In genomic region chr1:87631584-87631983, GRCm38 (mm10) we compare ENCODE assay signal across 33 mouse cellular contexts. TPM values are rescaled to one million over a fixed set of nuclear protein-coding genes. Genes with fewer than 3 reads are reported as not detected.
A peak's percentile ranks its signal among the peaks of the same experiment; 100 is the strongest.
DNase-seq lines count a peak whose midpoint lies in the region; ATAC-seq lines count a peak whose summit lies in the region.
"Had no signal": no experiment of that assay in that cellular context is flagged by ENCODE, and none has a peak within 500 bp of the region (broad histone marks: within the 10 kb centered on the region; RNA-seq: fewer than 3 reads in every experiment).

No protein-coding gene starts in this region.

- DNase-seq in embryonic facial prominence, embryonic 10.5 days (ENCODE audit: low spot score), result no peak
- DNase-seq in CD4-positive helper T cell, adult 2 months (ENCODE audit: low read depth, low spot score), result peak; percentile 43
- DNase-seq in induced T-regulatory cell, adult 2 months (ENCODE audit: low read depth), result peak; percentile 5
- DNase-seq in cerebellum, adult 11-12 months, result no peak
- no peak for DNase-seq in thymus, adult 18-20 months
- DNase-seq: adrenal gland, postnatal 10 days; cerebellum, adult 11 months; cerebellum, adult 9-11 months; gastrocnemius, postnatal 25 days; heart, adult 18-20 months; heart, postnatal 4 days; kidney, adult 9 months; kidney, postnatal 10 days; lung, adult 2 months; lung, postnatal 10 days; thymus, postnatal 25 days had no signal

- H3K4me3 ChIP-seq in embryonic facial prominence, embryonic 12.5 days, result no peak overlapping the region
- no peak overlapping the region for H3K4me3 ChIP-seq in embryonic facial prominence, embryonic 10.5 days
- no peak overlapping the region for H3K4me3 ChIP-seq in liver, embryonic 16.5 days (ENCODE audit: low read depth, low read length)
- H3K4me3 ChIP-seq: forebrain, embryonic 15.5 days; heart, embryonic 12.5 days; hindbrain, embryonic 13.5 days; limb, embryonic 13.5 days; myocyte; neural tube, embryonic 12.5 days; stomach, embryonic 15.5 days had no signal

- no peaks in the 10 kb centered on the region for H3K27me3 ChIP-seq in embryonic facial prominence, embryonic 12.5 days
- H3K27me3 ChIP-seq in embryonic facial prominence, embryonic 10.5 days (replicated peaks; ENCODE audit: low read depth, poor library complexity, severe bottlenecking), result no peaks in the 10 kb centered on the region
- H3K27me3 ChIP-seq in liver, embryonic 16.5 days (ENCODE audit: control insufficient read depth, insufficient read depth, low read depth, low read length), result no peaks in the 10 kb centered on the region
- H3K27me3 ChIP-seq: forebrain, embryonic 15.5 days; heart, embryonic 12.5 days; hindbrain, embryonic 13.5 days; limb, embryonic 13.5 days; neural tube, embryonic 12.5 days; Patski; stomach, embryonic 15.5 days had no signal

- 0 out of 2 replicates have a peak overlapping the region, but pooled peaks have one; percentile 23 for H3K27ac ChIP-seq in embryonic facial prominence, embryonic 12.5 days
- no peak overlapping the region for H3K27ac ChIP-seq in embryonic facial prominence, embryonic 10.5 days (replicated peaks)
- peak overlapping the region; percentile 33; the same call in 1 of the 2 replicates for H3K27ac ChIP-seq in liver, embryonic 16.5 days (ENCODE audit: low read length)
- H3K27ac ChIP-seq: forebrain, embryonic 15.5 days; hindbrain, embryonic 13.5 days; limb, embryonic 13.5 days; neural tube, embryonic 12.5 days; stomach, embryonic 15.5 days had no signal

- no peaks in the 10 kb centered on the region for H3K9me3 ChIP-seq in embryonic facial prominence, embryonic 12.5 days
- H3K9me3 ChIP-seq in embryonic facial prominence, embryonic 10.5 days, result no peaks in the 10 kb centered on the region
- H3K9me3 ChIP-seq in liver, embryonic 16.5 days (replicated peaks; ENCODE audit: control insufficient read depth, low read length), result no peaks in the 10 kb centered on the region
- H3K9me3 ChIP-seq: forebrain, embryonic 15.5 days; heart, embryonic 12.5 days; hindbrain, embryonic 13.5 days; limb, embryonic 13.5 days; neural tube, embryonic 12.5 days; stomach, embryonic 15.5 days had no signal

- H3K9ac ChIP-seq in embryonic facial prominence, embryonic 12.5 days, result no peak overlapping the region
- H3K9ac ChIP-seq in liver, embryonic 16.5 days (ENCODE audit: low read depth, low read length), result no peak overlapping the region
- H3K9ac ChIP-seq: forebrain, embryonic 15.5 days; heart, embryonic 12.5 days; hindbrain, embryonic 13.5 days; limb, embryonic 13.5 days; neural tube, embryonic 12.5 days; stomach, embryonic 15.5 days had no signal

- no peak for ATAC-seq in embryonic facial prominence, embryonic 12.5 days (ENCODE audit: insufficient number of reproducible peaks, insufficient read depth, low FRiP score, low TSS enrichment)
- 0 out of 2 replicates have a peak, but pooled peaks have one; percentile 18 for ATAC-seq in liver, embryonic 16.5 days (ENCODE audit: low read depth)
- ATAC-seq in granulocyte monocyte progenitor cell, adult 5-6 weeks (replicated peaks; ENCODE audit: poor library complexity, severe bottlenecking), result no peak
- ATAC-seq: CD4-positive, CD25-positive, alpha-beta regulatory T cell, adult 4 months; forebrain, embryonic 15.5 days; intestine, postnatal 0 days; midbrain, embryonic 16.5 days; Patski had no signal

- H3K4me2 ChIP-seq in embryonic facial prominence, embryonic 12.5 days (replicated peaks), result no peak overlapping the region
- H3K4me2 ChIP-seq in liver, embryonic 16.5 days (ENCODE audit: low read depth, low read length), result no peak overlapping the region
- H3K4me2 ChIP-seq: forebrain, embryonic 15.5 days; heart, embryonic 12.5 days; hindbrain, embryonic 13.5 days; limb, embryonic 13.5 days; midbrain, embryonic 11.5 days; neural tube, embryonic 12.5 days; stomach, embryonic 15.5 days had no signal

- no peaks in the 10 kb centered on the region for H3K36me3 ChIP-seq in embryonic facial prominence, embryonic 12.5 days
- no peaks in the 10 kb centered on the region for H3K36me3 ChIP-seq in embryonic facial prominence, embryonic 10.5 days (replicated peaks)
- H3K36me3 ChIP-seq in liver, embryonic 16.5 days (ENCODE audit: control insufficient read depth, insufficient read depth), result no peaks in the 10 kb centered on the region
- H3K36me3 ChIP-seq: forebrain, embryonic 15.5 days; heart, embryonic 12.5 days; hindbrain, embryonic 13.5 days; limb, embryonic 13.5 days; neural tube, embryonic 12.5 days; stomach, embryonic 15.5 days had no signal

- WGBS in embryonic facial prominence, embryonic 12.5 days, result 75% methylated on average over 10 of the region's 10 CpGs
- WGBS in embryonic facial prominence, embryonic 10.5 days, result 86% methylated on average over 10 of the region's 10 CpGs
- 27% methylated on average over 10 of the region's 10 CpGs for WGBS in liver, embryonic 16.5 days (ENCODE audit: insufficient replicate concordance)

- no peaks in the 10 kb centered on the region for H3K4me1 ChIP-seq in embryonic facial prominence, embryonic 12.5 days
- no peaks in the 10 kb centered on the region for H3K4me1 ChIP-seq in embryonic facial prominence, embryonic 10.5 days
- peaks cover 64% of the 10 kb centered on the region for H3K4me1 ChIP-seq in liver, embryonic 16.5 days (ENCODE audit: control insufficient read depth, low read depth, low read length)
- H3K4me1 ChIP-seq: forebrain, embryonic 15.5 days; hindbrain, embryonic 13.5 days; limb, embryonic 13.5 days; neural tube, embryonic 12.5 days; stomach, embryonic 15.5 days had no signal

RNA-seq across cellular contexts. Expression of gene Inpp5d, which starts 11.5 kb away (rescaled TPM):
- polyA plus RNA-seq in embryonic facial prominence, embryonic 12.5 days (2016; fragmentation: Nextera tagmentation; extraction: Ambion mirVana), result 5.5 and 6.1 TPM in 2 replicates
- polyA plus RNA-seq in embryonic facial prominence, embryonic 10.5 days (2016; fragmentation: Nextera tagmentation; extraction: Ambion mirVana), result 4.0 and 5.3 TPM in 2 replicates
- polyA plus RNA-seq in liver, embryonic 16.5 days (2015; fragmentation: Nextera tagmentation; extraction: Ambion mirVana), result 12.6 and 14.2 TPM in 2 replicates
- total RNA-seq in granulocyte monocyte progenitor cell, adult 5-6 weeks (2014; fragmentation: Nextera tagmentation), result 104 and 179 TPM in 2 replicates
- 52.2 and 73.5 TPM in 2 replicates for total RNA-seq in granulocyte monocyte progenitor cell, adult 5-6 weeks (2017)

RNA-seq across cellular contexts. Expression of gene Ngef, which starts 57.9 kb away (rescaled TPM):
- polyA plus RNA-seq in embryonic facial prominence, embryonic 12.5 days (2016; fragmentation: Nextera tagmentation; extraction: Ambion mirVana), result 1.8 and 1.9 TPM in 2 replicates
- 1.7 and 2.5 TPM in 2 replicates for polyA plus RNA-seq in embryonic facial prominence, embryonic 10.5 days (2016; fragmentation: Nextera tagmentation; extraction: Ambion mirVana)
- 8.6 and 10.3 TPM in 2 replicates for polyA plus RNA-seq in liver, embryonic 16.5 days (2015; fragmentation: Nextera tagmentation; extraction: Ambion mirVana)
- total RNA-seq in granulocyte monocyte progenitor cell, adult 5-6 weeks (2014; fragmentation: Nextera tagmentation), result not detected in 2 replicates
- total RNA-seq in granulocyte monocyte progenitor cell, adult 5-6 weeks (2017), result not detected in 2 replicates
- total RNA-seq: common myeloid progenitor, adult 5-6 weeks had no signal
- polyA plus RNA-seq: CD4-positive, CD25-positive, alpha-beta regulatory T cell, adult 4 months; macrophage had no signal

Comparison
In these comparisons a context has a peak if more than half of its experiments do, and no peak if none do; other contexts are left out.
1. DNase-seq: peak in CD4-positive helper T cell, adult 2 months (single experiment) and induced T-regulatory cell, adult 2 months (single experiment); none in embryonic facial prominence, embryonic 10.5 days (single experiment), cerebellum, adult 11-12 months (single experiment) and thymus, adult 18-20 months (0 of 2).